Mouse (Mus musculus) midbrain, embryonic 16.5 days (tissue): ENCODE results near the gene Csf3. TPM values are rescaled to one million over a fixed set of nuclear protein-coding genes. Genes with fewer than 3 reads are reported as not detected.
A peak's percentile ranks its signal among the peaks of the same experiment; 100 is the strongest.

ENCODE experiments used
- ATAC-seq: fragments of 200-750 bp; cut with Nextera tagmentation; 2 replicates; pipeline ENCODE4 v1.8.0; 2017; ENCODE audit warnings: moderate TSS enrichment
- H3K27ac ChIP-seq: fragments of 300-500 bp; sonication (generic); 2 replicates; pipeline ENCODE4 v1.5.1; 2014; ENCODE audit warnings: mild to moderate bottlenecking, low read length, mixed read lengths
- H3K27me3 ChIP-seq: fragments of 300-500 bp; sonication (generic); 2 replicates; pipeline ENCODE4 v1.6.1; 2014; ENCODE audit warnings: low read depth, low read length, mixed read lengths; ENCODE audit not compliant: control insufficient read depth, insufficient read depth
- H3K36me3 ChIP-seq: fragments of 300-500 bp; sonication (generic); 2 replicates; pipeline ENCODE4 v1.6.1; 2014; ENCODE audit warnings: mild to moderate bottlenecking, low read length, moderate library complexity, mixed read lengths; ENCODE audit not compliant: control insufficient read depth, insufficient read depth
- H3K4me1 ChIP-seq: fragments of 300-500 bp; sonication (generic); 2 replicates; pipeline ENCODE4 v1.6.1; 2014; ENCODE audit warnings: mild to moderate bottlenecking, low read length, mixed read lengths; ENCODE audit not compliant: control insufficient read depth, insufficient read depth
- H3K4me2 ChIP-seq: fragments of 300-500 bp; sonication (generic); 2 replicates; pipeline ENCODE4 v1.6.1; 2014; ENCODE audit warnings: mild to moderate bottlenecking, low read length, mixed read lengths
- H3K4me3 ChIP-seq: fragments of 300-500 bp; sonication (generic); 2 replicates; pipeline ENCODE4 v1.5.1; 2014; ENCODE audit warnings: low read depth, mild to moderate bottlenecking, low read length, moderate library complexity, mixed read lengths
- H3K9ac ChIP-seq: fragments of 300-500 bp; sonication (generic); 2 replicates; pipeline ENCODE4 v1.6.1; 2014; ENCODE audit warnings: low read depth, low read length, mixed read lengths
- H3K9me3 ChIP-seq: fragments of 300-500 bp; sonication (generic); replicated peaks from 2 replicates; pipeline ENCODE4 v1.6.1; 2014; ENCODE audit warnings: mild to moderate bottlenecking, low read length, mixed read lengths; ENCODE audit not compliant: control insufficient read depth, poor library complexity, severe bottlenecking
- WGBS: fragments of 180-500 bp; shearing (Covaris S2); extraction: QIAGEN DNeasy Blood & Tissue Kit; methylation state at CpG from one replicate; pipeline ENCODE4 v1.1.7; 2014; 5-methylcytosine and 5-hydroxymethylcytosine counted together
- polyA plus RNA-seq: library from polyadenylated mRNA; unstranded; fragments of >200 nt; fragmentation: Nextera tagmentation; extraction: Ambion mirVana; gene quantifications from 2 replicates; pipeline ENCODE4 v1.2.1, GENCODE M21; 2015

The Csf3 gene
- polyA plus RNA-seq, 1 experiment from 2014 or later = not detected

DNA sequence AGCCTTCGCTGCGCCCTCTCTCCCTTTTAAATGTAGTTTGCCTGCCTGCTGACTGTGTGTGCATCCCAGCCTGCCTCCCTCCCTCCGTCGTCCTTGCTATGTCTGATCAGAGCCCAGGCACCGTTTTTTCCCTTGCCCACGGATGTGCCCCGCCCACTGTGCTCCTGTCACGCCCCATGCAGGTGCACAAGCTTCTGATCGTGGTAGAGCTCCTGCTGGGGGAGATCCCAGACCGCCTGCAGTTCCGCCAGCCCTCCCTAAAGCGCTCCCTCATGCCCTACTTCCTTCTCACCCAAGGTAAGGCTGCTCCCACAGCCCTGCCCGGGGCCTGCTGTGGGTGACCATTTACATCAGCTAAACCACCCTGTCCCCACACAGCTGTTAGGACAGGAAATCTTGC is 7.9 kb upstream of the Csf3 start:
- Histone ChIP-seq H3K27me3 (no peaks in the 10 kb centered on the region), H3K9me3 (no peaks in the 10 kb centered on the region), H3K4me3 (no peak overlapping the region), H3K4me2 (no peak overlapping the region), H3K9ac (no peak overlapping the region), H3K36me3 (peaks cover 56% of the 10 kb centered on the region), H3K4me1 (no peaks in the 10 kb centered on the region), H3K27ac (no peak overlapping the region)
- no peak for ATAC-seq
- 78% methylated on average over 13 of the region's 13 CpGs for WGBS

DNA sequence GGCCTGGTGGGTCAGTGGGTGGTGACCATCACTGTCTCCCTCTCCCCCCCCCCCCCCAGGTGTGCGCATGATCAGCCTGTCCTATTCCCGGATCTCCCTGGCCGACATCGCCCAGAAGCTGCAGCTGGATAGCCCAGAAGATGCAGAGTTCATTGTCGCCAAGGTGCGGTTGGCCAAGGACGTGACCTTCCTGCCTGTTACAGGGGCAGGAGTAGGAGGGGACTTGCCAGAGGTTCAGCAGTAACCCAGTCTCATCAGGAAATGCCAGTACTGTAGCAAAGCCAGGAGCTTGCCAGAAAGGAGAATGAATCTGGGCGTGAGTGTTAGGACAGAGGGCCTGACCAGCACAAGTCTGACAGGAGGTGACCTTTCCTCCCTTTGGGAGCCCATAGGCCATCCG is 7.3 kb upstream of the Csf3 start:
- Histone ChIP-seq H3K9ac (no peak overlapping the region), H3K27ac (no peak overlapping the region), H3K4me1 (no peaks in the 10 kb centered on the region), H3K4me3 (no peak overlapping the region), H3K9me3 (no peaks in the 10 kb centered on the region), H3K27me3 (no peaks in the 10 kb centered on the region), H3K4me2 (no peak overlapping the region), H3K36me3 (peaks cover 55% of the 10 kb centered on the region)
- 90% methylated on average over 8 of the region's 9 CpGs for WGBS
- no peak for ATAC-seq

DNA sequence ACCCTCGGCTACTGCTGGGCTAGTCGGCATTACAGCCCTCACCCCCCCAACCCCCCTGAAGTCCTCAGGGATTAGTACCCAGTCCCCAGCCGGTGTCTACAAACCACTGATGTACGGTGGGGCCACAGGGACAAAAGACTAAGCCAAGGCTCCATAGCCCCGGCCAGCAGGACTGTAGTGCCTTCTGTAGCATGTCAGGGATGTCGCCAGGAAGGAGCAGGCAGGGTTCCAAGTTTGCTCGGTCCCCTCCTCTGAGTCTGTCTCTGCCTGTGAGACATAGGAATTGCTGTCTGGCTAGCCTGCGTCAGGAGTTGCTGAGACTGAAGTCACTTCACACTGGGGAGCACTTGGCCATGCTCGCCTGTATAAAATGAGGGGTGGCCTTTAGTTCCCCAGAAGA is 6.8 kb upstream of the Csf3 start:
- Histone ChIP-seq H3K36me3 (peaks cover 55% of the 10 kb centered on the region), H3K9me3 (no peaks in the 10 kb centered on the region), H3K4me2 (no peak overlapping the region), H3K9ac (no peak overlapping the region), H3K4me1 (no peaks in the 10 kb centered on the region), H3K27me3 (no peaks in the 10 kb centered on the region), H3K27ac (no peak overlapping the region), H3K4me3 (no peak overlapping the region)
- no peak for ATAC-seq
- 82% methylated on average over 9 of the region's 9 CpGs for WGBS

DNA sequence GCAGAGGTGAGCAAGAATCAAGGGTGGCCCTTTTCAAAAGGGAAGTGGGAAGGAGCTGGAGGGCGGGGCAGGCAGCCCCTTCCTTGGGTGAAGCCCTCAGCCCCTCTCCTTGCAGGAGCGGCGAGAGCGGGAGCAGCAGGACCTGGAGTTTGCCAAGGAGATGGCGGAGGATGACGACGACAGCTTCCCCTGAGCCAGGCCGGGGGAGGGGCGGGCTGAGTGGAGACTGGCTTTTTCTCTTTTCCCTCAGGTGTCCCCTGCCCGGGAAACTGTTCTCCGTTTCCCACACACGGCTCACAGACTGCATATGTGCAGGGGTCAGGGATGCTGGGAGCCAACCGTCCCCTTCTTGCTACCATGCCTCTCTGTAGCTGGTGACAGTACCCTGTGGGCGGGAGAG is 5.7 kb upstream of the Csf3 start:
- no peaks in the 10 kb centered on the region for H3K4me1 ChIP-seq
- no peak overlapping the region for H3K4me3 ChIP-seq
- no peaks in the 10 kb centered on the region for H3K27me3 ChIP-seq
- no peaks in the 10 kb centered on the region for H3K9me3 ChIP-seq
- ATAC-seq = no peak
- H3K27ac ChIP-seq = no peak overlapping the region
- no peak overlapping the region for H3K9ac ChIP-seq
- H3K36me3 ChIP-seq = peaks cover 45% of the 10 kb centered on the region
- WGBS = 76% methylated on average over 14 of the region's 14 CpGs
- no peak overlapping the region for H3K4me2 ChIP-seq

DNA sequence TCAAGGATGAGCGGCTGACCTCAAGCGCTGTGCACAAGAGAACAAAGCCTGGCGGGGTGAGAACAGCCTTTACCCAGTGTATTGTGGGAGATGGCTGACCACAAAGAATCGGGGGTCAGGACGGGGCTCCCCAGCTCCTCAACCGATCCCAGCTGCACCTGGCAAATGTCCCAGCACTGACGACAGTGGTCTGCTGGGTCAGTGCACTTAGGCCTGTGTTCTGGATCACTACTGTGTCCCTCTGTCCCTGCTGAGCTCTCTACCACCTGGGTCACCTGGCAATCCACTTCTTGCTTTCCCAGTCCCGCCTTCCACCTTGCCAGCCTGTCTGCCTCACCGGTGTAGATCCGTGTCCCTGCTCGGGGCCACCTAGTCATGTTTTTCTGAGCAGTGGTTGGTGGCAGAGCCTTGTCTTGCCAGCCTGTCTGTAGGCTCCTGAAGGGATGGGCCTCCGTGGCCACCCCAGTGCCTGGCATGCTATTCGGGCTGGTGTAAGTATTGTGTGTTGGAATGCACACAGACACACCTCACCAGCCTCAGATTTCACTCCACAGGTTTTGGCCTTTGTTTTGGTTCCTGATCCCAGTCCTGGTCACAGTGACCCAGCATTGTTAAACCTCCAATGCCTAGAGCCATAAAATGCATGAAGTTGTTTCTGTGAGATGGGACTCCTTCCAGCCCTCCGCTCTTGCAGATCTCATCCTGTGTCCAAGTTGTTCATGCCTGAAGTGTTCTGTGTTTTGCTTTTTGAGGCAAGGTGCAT is 4.4 kb upstream of the Csf3 start:
- ATAC-seq = no peak
- Histone ChIP-seq H3K36me3 (peaks cover 40% of the 10 kb centered on the region), H3K27ac (no peak overlapping the region), H3K27me3 (no peaks in the 10 kb centered on the region), H3K9me3 (no peaks in the 10 kb centered on the region), H3K9ac (no peak overlapping the region), H3K4me3 (no peak overlapping the region), H3K4me2 (no peak overlapping the region), H3K4me1 (no peaks in the 10 kb centered on the region)
- 86% methylated on average over 14 of the region's 14 CpGs for WGBS

DNA sequence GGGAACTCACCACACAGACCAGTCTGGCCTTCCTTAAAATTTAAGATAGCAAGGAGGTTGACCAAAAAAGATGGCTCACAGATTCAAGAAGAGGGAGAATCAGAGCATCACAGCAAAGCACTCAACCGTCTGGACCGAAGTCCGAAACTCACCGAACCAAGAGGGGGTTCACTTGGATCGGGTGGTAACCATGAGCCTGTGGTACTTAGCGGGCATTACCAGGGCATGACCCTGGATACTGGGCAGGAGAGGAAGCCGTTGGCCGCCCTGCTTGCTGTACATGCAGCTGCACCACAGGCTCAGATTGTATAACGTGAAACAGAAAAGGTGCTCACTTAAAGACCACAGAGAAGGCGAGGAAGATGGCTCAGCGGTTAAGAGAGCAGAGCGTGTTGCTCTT is 3.8 kb upstream of the Csf3 start:
- Histone ChIP-seq H3K9me3 (no peaks in the 10 kb centered on the region), H3K4me1 (no peaks in the 10 kb centered on the region), H3K27me3 (no peaks in the 10 kb centered on the region), H3K4me2 (no peak overlapping the region), H3K36me3 (peaks cover 36% of the 10 kb centered on the region), H3K27ac (no peak overlapping the region), H3K4me3 (no peak overlapping the region), H3K9ac (no peak overlapping the region)
- 88% methylated on average over 12 of the region's 12 CpGs for WGBS
- ATAC-seq = no peak

DNA sequence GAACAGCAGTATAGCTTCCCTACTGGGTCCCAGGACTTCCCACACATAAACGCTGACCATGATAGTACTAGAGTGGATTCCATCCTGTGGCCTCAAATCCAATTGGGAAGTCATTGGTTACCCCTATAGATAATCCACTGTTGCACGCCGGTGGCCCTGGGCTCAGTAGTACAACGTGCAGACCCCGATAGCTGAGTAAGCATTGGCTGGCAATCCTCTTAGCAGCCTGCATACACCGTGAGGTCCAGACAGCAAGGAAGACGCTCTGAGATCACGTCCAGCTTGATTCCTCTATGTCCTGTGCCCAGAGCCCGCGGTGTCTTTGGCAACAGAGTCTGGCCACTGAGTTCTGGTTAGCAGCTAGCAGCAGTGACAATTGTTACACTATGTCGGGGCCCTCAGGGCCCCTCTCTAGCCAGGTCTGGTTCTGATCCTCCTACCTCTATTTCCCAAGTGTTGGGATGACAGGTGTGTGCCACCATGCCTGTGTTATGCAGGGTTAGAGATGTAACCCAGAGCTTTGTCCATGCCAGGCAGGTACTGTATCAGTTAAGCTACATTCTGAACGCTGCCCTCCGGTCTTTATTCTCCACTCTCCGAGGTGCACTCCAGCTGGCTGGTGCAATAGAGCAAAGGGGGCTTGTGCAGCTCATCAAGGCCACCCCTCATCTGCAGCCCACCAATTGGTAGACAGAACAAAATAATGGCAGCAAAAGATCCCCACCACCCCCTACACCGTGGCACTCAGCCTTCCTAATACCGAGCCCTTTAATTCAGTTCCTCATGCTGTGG is 2.0 kb upstream of the Csf3 start:
- no peak for ATAC-seq
- H3K4me1 ChIP-seq = no peaks in the 10 kb centered on the region
- H3K9me3 ChIP-seq = no peaks in the 10 kb centered on the region
- H3K4me3 ChIP-seq = no peak overlapping the region
- H3K27me3 ChIP-seq = no peaks in the 10 kb centered on the region
- H3K27ac ChIP-seq = no peak overlapping the region
- H3K9ac ChIP-seq = no peak overlapping the region
- H3K36me3 ChIP-seq = peaks cover 19% of the 10 kb centered on the region
- 83% methylated on average over 16 of the region's 16 CpGs for WGBS
- no peak overlapping the region for H3K4me2 ChIP-seq

DNA sequence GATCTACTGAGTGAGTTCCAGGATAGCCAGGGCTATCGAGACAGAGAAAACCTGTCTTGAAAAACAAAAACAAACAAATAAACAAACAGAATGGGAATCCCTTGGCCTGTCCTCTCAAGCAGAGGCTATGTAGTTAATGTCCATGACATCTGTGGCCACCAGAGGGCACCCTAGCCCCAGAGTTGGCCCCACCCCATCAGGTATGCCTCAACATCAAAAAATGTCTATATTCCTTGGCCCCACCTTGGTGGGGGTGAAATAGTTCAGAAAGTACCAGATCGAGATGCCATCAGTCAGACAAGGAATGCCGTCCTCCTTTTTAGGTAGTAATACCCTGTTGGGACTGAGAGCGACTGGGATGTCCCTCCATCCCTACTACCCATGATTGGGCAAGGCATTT is 1.2 kb upstream of the Csf3 start:
- 39% methylated on average over 4 of the region's 4 CpGs for WGBS
- peak; percentile 56; the same call in 1 of the 2 replicates for ATAC-seq

DNA sequence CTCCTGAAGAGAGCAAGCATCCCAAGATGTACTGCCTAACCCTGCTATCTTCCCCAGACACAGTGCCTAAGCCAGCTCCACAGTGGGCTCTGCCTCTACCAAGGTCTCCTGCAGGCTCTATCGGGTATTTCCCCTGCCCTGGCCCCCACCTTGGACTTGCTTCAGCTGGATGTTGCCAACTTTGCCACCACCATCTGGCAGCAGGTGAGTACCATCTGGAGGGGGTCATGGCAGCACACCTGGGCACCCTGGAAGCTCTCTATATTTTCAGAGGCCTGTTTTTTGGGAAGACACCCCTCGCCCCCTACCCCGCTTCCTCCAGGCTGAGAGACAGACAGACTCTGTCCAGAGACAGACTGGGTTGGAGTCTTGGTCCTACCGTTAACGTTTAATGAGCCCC is 1.3 kb downstream of the Csf3 start:
- Histone ChIP-seq H3K9ac (no peak overlapping the region), H3K36me3 (peaks cover 22% of the 10 kb centered on the region), H3K4me3 (no peak overlapping the region), H3K4me1 (no peaks in the 10 kb centered on the region), H3K27me3 (no peaks in the 10 kb centered on the region), H3K9me3 (no peaks in the 10 kb centered on the region), H3K27ac (no peak overlapping the region), H3K4me2 (no peak overlapping the region)
- WGBS = 83% methylated on average over 5 of the region's 5 CpGs
- no peak for ATAC-seq

More for the DNA sequence above, 1.2 kb upstream of the Csf3 start:
- Histone ChIP-seq H3K27ac (no peak overlapping the region), H3K36me3 (peaks cover 22% of the 10 kb centered on the region), H3K4me3 (no peak overlapping the region), H3K9me3 (no peaks in the 10 kb centered on the region), H3K27me3 (no peaks in the 10 kb centered on the region), H3K9ac (no peak overlapping the region), H3K4me1 (no peaks in the 10 kb centered on the region), H3K4me2 (no peak overlapping the region)
